Mouse (Mus musculus): ENCODE data around the gene Rnase9.

DNA sequence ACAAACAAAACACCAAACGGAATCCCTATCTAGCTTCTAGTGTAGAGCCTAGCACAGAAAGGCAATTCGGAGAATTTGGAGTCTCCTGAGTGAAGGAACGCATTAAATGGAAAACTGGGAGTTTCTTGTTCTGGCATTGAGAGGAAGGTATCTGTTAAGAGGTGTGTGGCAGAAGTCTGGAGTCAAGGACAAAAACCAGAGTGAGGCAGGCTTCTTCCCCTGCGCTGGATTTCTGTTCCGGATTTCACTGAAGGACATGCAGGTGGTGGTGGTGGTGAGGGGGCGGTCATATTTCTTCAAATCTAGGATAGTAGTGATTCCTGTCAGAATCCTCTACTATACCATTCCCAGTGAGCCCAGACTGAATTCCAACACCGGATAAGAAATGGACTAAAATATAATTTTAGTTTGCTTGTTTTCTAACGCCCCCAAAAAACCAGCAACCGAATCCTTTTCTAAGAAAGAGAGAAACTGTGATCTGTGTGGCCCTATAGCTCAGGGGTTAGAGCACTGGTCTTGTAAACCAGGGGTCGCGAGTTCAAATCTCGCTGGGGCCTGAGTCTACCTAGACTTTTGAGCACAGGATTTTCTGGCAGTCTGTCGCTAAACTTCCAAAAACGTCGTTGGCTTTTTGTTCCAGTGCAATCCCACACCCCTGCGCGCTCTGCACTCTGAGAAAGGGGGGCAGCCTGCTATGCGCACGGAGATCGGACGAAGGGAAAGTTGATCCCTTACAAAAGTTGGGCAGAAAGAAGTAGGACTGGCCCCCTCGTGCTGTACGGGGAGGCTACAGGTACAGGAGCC, 46.7 kb upstream of the Rnase9 start:
- TF ChIP-seq POLR2A (IDR thresholded peaks at IDR 0.05; ENCODE audit: insufficient read depth, low read length) = no peak
- no peak for TF ChIP-seq CTCF (IDR thresholded peaks at IDR 0.05; ENCODE audit: low read depth, low read length)

Data from ES-Bruce4 (cell line).